Mouse (Mus musculus) kidney, postnatal 14 days (tissue): ENCODE measurements around the gene Abi3bp.

Experiments used
- DNase-seq: peaks from one replicate; pipeline ENCODE4 v3.0.0; 2022; ENCODE audit warnings: mixed read lengths

The Abi3bp gene

DNA sequence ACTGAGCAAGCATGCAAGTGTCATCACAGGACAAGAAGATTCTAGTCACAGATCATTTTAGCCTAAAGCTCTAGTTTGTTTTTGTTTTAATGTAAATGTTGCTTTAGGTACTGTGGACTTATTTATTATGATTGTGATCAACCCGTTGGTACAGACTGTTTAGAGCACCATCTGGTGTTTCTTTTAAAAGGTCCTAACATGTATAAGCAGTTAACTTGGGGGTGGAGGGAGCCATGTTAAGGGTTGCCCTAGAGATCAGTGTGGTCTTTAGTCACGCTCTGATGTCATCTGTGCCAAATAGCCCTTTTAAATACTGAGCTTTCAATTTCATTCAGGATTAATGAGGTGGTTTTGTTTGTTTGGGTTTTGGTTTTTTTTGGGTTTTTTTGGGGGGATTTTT, 218.8 kb downstream of the Abi3bp start:
- DNase-seq = no peak

DNA sequence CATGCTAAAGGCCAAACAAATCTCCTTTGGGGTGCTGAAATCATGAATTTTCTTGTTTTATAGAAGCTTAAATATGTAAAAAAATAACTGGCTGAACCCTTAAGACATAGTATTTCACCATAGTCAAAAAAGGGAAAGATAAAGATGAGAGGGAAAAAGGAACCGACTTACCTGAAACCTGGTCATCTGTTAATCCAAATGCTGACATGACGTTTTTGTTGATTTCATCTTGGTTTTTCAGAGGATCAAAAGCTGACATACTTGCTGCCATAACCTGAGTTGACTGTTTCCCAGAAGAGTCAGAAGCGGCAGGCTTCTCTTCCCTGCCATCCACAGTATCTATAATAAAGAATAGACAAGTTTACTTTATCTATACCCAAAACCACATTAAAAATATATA, 223.2 kb downstream of the Abi3bp start:
- DNase-seq = no peak

DNA sequence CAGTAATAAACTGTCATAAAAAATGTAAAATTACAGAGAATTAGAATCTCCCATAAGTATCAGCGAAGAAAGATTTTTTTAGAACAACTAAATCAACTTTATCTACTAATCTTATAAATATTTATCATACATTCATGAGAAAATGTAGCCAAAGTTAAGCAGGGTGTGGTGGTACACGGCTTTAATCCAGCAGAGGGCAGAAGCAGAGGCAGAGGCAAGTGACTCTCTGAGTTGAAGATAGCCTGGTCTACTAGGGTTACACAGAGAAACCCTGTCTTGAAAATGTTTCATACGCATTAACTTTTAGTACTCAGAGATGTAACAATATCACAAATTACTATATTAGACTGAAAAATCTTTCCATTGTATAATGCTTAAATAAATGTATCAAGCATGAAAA, 228.1 kb downstream of the Abi3bp start:
- no peak for DNase-seq

DNA sequence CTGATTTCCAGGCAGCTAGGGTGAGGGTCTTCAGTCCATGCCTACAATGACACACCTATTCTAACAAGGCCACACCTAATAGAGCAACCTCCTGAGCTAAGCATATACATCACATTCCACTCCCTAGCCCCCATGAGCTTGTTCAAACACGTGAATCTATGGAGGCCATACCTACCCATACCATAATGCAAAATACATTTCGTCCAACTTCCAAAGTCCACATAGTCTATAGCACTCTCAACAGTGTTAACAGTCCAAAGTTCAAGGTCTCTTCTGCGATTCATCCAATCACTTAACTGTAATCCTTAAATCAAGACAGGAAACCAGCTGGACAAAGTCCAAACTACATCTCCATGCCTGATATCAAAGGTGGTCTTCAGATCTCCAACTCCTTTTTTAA, 232.4 kb downstream of the Abi3bp start:
- no peak for DNase-seq

DNA sequence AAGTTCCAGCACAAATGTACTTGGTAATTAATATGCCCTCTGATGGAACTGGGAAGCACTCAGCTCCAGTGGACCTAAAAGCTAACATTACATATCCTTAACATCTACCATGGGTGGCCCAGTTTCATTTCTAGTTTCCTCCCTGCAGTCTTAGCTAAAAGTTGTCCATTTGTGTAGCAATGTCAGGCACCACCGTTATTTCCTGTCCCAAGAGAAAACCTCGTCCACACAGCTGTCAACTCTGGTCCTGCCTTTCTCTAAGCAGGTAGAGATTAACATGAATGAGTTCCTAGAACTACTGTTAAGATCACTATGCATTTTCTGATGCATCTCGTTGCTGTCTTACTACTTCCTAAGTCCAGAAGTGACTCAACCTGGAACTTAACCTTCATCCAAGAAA, 237.9 kb downstream of the Abi3bp start:
- DNase-seq = no peak

DNA sequence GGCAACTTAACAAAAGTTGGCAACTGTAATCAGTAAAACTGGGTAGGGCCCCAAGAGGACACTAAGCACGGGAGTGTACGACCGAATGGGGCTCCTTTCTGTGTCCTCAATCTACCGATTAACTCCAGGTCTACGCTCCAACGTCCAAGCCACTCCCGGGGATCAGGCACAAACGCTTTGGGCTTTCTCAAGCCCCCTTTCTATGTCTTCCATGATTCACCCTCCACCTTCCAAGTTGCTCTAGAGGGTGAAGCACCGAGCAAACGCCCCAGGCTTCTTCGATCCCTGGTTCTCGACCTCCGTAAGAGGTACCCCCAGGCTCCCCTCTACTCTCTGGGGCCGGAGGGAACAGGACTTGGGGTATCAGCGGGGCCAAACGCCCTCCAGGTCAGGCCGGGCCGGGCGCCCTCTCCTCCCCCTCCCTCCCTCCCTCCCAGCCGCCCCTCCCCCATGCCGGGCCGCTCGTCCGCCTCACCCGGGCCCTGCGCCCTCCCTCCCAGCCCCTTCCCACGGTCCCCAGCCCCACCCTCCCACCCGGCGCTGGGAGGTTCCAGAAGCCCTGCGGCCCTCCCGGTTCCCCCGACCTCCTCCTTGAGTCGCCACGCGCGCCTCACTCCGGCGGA, 239.0 kb downstream of the Abi3bp start:
- DNase-seq = no peak

DNA sequence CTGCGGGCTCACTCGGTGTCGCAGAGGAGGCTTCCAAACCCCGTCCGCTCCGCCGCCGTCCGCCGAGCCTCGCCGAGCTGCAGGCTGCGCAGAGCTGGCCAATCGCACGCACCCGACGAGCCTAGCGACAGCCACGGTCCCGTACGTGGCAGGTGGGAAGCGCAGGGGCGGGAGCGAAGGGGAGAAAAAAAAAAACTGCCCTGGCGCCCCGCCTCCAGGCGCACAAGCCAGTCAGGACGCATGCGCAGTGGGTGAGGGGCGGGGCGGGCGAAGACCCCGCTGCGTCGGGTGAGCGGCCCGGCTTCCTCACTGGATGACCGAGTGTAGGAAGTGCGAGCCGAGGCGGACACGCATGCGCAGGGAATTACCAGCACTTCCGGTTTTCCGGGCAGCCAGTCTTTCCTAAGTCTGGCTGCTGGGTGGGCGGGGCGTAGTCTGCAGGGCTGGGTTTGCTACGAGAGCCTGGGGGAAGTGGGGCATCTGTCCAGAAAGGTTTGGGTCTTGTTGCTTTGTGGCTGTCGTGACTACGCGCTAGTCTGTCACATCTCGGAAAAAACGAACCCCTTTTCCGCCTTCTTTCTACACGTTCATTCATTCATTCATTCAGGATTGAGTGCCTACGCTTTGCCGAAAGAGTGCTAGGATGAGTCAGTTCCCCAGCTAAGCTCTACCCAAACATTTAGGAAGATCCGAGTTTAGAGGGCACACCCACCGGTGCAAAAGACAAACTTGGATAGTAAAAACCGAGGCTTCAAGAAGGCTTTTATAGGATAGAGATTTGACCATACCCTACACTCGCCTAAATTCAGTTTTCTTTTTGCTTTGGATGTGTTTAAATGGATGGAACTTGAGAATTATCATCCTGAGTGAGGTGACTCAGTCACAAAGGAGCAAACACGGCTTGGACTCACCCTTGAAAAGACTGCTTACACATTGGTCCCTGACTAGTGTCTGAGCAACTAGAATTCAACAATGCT, 239.8 kb downstream of the Abi3bp start, which contains the start of gene Tfg:
Tfg (minus strand) TSS at position 227 of the 977 bp plus-strand sequence.
- peak; percentile 100 for DNase-seq

DNA sequence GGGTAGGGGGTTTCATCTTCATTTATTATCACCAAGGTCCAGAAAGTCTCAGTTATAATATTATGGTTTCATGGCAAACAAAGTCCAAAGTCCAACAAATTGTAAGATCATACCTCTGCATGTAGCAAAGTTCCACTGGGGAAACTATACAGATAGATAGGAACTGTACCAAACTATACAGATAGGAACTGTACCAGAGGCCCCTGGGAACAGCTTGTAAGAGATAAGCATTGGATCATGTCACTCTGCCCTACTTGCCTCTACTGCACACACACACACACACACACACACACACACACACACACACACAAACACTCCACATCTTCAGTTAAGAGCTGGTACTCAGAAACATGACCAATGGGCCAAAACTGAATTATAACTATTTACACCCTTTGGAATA, 241.4 kb downstream of the Abi3bp start:
- DNase-seq = no peak

DNA sequence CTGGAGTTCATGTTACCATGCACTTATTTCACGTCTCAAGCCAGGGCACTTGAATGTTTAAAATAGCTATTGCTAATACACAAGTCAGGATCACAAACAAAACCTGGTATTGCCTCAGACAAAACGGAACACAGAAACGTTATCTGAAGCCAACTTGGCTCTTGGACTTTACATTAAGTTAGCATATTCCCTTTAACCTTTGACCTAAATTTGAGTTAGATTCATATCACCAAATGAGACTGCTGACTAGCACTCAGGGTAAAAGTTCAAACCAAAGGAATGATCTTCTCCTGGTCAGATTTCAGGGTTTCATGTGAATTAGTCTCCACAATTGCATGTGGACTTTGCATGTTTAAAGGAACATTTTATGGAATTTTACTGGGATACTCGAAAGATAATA, 244.7 kb downstream of the Abi3bp start:
- no peak for DNase-seq

DNA sequence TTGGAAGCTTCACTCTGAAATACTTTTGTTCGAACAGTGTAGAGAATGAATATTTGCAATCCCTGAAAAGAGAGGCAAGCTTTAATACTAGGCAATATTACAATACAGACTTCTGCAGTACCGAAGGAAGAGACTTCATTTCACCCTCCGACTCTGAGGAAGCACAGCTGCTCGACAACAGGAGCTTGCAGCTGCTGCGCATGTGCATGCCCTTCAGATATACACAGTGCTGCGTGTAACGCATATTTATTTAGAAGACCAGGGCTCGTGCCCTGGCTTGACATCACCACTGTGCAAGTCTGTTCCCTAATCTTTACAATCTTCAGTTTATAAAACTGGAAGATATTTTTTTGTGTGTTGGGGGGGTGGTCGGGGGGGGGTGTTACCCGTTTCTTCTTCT, 247.2 kb downstream of the Abi3bp start:
- DNase-seq = peak; percentile 8

DNA sequence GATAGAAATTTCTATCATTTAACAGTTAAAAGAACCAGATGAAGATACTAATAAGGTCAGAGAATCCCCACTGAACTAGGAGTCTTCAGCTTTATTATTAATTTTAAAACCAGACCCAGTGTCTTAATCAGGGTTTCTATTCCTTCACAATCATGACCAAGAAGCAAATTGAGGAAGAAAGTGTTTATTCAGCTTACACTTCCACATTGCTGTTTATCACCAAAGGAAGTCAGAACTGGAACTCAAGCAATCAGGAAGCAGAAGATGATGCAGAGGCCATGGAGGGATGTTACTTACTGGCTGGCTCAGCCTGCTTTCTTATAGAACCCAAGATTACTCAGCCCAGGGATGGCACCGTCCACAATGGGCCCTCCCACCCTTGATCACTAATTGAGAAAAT, 251.4 kb downstream of the Abi3bp start:
- no peak for DNase-seq
